Mouse (Mus musculus) limb, embryonic 15.5 days (tissue): ENCODE measurements at regions not wholly inside any gene's neighbourhood (a gene's known extent, or its start where the extent isn't known, plus 50 kb on each side); places are given as distances from the start of the nearest gene placed in this dataset.

Experiments used
- ATAC-seq: fragments of 200-750 bp; cut with Nextera tagmentation; 2 replicates; pipeline ENCODE4 v1.8.0; 2017; ENCODE audit warnings: low read depth, moderate TSS enrichment; ENCODE audit not compliant: insufficient number of reproducible peaks, low FRiP score, low TSS enrichment
- H3K27ac ChIP-seq: fragments of 300-500 bp; sonication (generic); 2 replicates; pipeline ENCODE4 v1.5.1; 2015; ENCODE audit warnings: moderate library complexity, mild to moderate bottlenecking, inconsistent platforms
- H3K27me3 ChIP-seq: fragments of 300-500 bp; sonication (generic); 2 replicates; pipeline ENCODE4 v1.6.1; 2015; ENCODE audit warnings: inconsistent platforms
- H3K36me3 ChIP-seq: fragments of 300-500 bp; sonication (generic); 2 replicates; pipeline ENCODE4 v1.6.1; 2015; ENCODE audit warnings: inconsistent platforms
- H3K4me1 ChIP-seq: fragments of 300-500 bp; sonication (generic); 2 replicates; pipeline ENCODE4 v1.6.1; 2015; ENCODE audit warnings: inconsistent platforms
- H3K4me2 ChIP-seq: fragments of 300-500 bp; sonication (generic); 2 replicates; pipeline ENCODE4 v1.6.1; 2015; ENCODE audit warnings: mild to moderate bottlenecking, inconsistent platforms
- H3K4me3 ChIP-seq: fragments of 300-500 bp; sonication (generic); 2 replicates; pipeline ENCODE4 v1.5.1; 2015; ENCODE audit warnings: mild to moderate bottlenecking, inconsistent platforms
- H3K9ac ChIP-seq: fragments of 300-500 bp; sonication (generic); 2 replicates; pipeline ENCODE4 v1.6.1; 2015; ENCODE audit warnings: inconsistent platforms
- H3K9me3 ChIP-seq: fragments of 300-500 bp; sonication (generic); 2 replicates; pipeline ENCODE4 v1.6.1; 2016; ENCODE audit warnings: inconsistent platforms
- whole genome bisulfite sequencing: fragments of 180-500 bp; shearing (Covaris S2); methylation state at CpG from one replicate; pipeline ENCODE4 v1.1.7; 2015; 5-methylcytosine and 5-hydroxymethylcytosine counted together

GRCm38 (mm10) chr7:117855955-117856354 is 260.0 kb downstream of the Rps15a start:
- no peak for ATAC-seq

DNA sequence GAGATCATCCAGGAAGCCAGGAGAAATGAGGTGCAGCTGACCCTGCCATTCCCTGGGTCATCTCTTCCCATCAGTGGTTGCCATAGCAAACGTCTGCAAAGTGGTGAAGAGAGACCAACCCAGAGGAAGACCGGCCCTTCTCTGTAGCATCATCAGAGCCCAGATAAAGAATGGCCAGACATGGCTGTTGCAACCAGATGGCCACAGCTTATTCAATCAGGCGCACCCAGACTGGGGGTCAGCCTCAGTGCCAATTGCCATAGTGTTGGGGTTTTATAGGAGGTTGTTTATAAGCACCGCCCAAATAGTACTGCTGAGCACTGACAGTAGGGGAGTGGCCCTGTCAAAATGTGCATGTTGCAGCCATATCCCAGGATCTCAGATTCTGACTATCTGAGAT is 262.3 kb downstream of the Rps15a start:
- Histone ChIP-seq H3K36me3 (no peaks in the 10 kb centered on the region), H3K4me3 (no peak overlapping the region), H3K9me3 (no peaks in the 10 kb centered on the region), H3K4me2 (no peak overlapping the region), H3K4me1 (no peaks in the 10 kb centered on the region), H3K27ac (no peak overlapping the region), H3K27me3 (no peaks in the 10 kb centered on the region), H3K9ac (no peak overlapping the region)
- 60% methylated on average over 4 of the region's 4 CpGs for WGBS
- no peak for ATAC-seq

More at GRCm38 (mm10) chr7:117855955-117856354, 260.0 kb downstream of the Rps15a start:
- Histone ChIP-seq H3K27ac (no peak overlapping the region), H3K9me3 (no peaks in the 10 kb centered on the region), H3K4me2 (no peak overlapping the region), H3K36me3 (no peaks in the 10 kb centered on the region), H3K4me3 (no peak overlapping the region), H3K27me3 (no peaks in the 10 kb centered on the region), H3K4me1 (no peaks in the 10 kb centered on the region), H3K9ac (no peak overlapping the region)
- 88% methylated on average over 5 of the region's 5 CpGs for WGBS

DNA sequence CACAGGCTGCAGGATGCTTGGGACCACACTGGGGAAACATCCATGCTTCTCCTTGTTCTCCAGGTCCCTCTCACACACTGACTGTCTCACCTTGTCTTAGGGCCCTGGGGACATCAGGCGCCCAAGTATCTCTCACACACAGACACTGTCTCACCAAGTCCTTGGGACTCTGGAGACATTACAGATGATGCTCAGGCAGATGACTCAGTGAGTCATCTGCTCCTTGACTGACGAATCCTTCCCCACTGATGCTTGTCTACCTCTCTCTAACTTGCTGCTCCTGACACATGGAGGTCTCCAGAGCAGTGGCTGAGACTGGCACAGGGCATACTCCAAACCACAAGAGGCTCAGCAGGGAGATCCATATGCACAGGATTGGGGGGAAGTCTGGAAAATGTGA is 263.1 kb downstream of the Rps15a start:
- WGBS, result 70% methylated on average over 2 of the region's 2 CpGs
- ATAC-seq, result no peak

DNA sequence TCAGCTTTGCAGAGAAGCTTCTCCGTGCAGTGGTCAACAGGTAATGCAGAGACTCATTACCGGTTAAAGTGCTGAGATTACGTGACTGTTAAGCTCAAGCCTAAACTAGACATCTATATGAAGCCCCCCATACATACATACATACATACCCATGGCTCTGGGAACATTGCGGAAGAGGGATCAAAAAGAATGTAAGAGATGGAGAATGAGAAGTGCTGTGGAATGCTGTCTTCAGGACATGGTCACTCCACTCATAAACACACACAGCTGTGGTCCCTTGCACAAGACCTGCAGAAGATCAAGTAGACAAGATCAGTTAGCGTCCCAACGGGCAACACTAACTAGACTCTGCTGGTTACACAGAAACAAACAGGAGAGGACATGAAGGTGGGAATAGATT is 265.2 kb downstream of the Rps15a start:
- 88% methylated on average over 6 of the region's 6 CpGs for WGBS
- no peaks in the 10 kb centered on the region for H3K27me3 ChIP-seq
- no peaks in the 10 kb centered on the region for H3K4me1 ChIP-seq
- no peak for ATAC-seq
- no peak overlapping the region for H3K4me3 ChIP-seq
- no peaks in the 10 kb centered on the region for H3K36me3 ChIP-seq
- no peaks in the 10 kb centered on the region for H3K9me3 ChIP-seq
- no peak overlapping the region for H3K27ac ChIP-seq
- H3K4me2 ChIP-seq, result no peak overlapping the region
- no peak overlapping the region for H3K9ac ChIP-seq

More for the DNA sequence above, 263.1 kb downstream of the Rps15a start:
- H3K4me1 ChIP-seq, result no peaks in the 10 kb centered on the region
- no peak overlapping the region for H3K9ac ChIP-seq
- no peaks in the 10 kb centered on the region for H3K36me3 ChIP-seq
- no peak overlapping the region for H3K4me2 ChIP-seq
- H3K27ac ChIP-seq, result no peak overlapping the region
- no peaks in the 10 kb centered on the region for H3K27me3 ChIP-seq
- H3K9me3 ChIP-seq, result no peaks in the 10 kb centered on the region
- H3K4me3 ChIP-seq, result no peak overlapping the region

- Histone ChIP-seq H3K4me3 (no peak overlapping the region), H3K4me1 (no peaks in the 10 kb centered on the region), H3K27ac (no peak overlapping the region), H3K9ac (no peak overlapping the region), H3K4me2 (no peak overlapping the region), H3K9me3 (no peaks in the 10 kb centered on the region), H3K36me3 (no peaks in the 10 kb centered on the region), H3K27me3 (no peaks in the 10 kb centered on the region)
- WGBS, result 82% methylated on average over 5 of the region's 5 CpGs
- no peak for ATAC-seq
These were observed 269.9 kb downstream of the Rps15a start for GRCm38 (mm10) chr7:117846041-117846440.

DNA sequence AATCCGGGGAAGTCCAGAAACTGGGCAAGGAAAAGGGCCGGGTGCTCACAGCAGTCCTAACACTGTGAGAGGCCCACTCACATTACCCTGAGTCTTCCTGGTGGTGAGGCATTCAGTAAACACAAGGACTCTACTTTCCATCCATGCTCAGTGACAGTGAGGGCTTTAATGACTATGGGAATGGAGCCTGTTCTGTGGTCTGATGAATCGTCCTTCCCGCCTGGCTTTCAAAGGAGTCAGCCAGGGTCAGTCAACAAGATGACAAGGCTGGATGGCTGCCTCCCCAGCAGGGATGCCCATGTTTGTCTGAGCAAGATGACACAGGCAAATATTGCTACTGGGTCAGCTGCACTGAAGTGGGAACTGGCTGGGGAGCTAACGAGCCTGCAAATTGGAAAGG is 273.2 kb downstream of the Rps15a start:
- no peak overlapping the region for H3K9ac ChIP-seq
- ATAC-seq, result no peak
- H3K27ac ChIP-seq, result no peak overlapping the region
- 34% methylated on average over 5 of the region's 5 CpGs for WGBS
- no peaks in the 10 kb centered on the region for H3K27me3 ChIP-seq
- H3K4me3 ChIP-seq, result no peak overlapping the region
- no peak overlapping the region for H3K4me2 ChIP-seq
- H3K36me3 ChIP-seq, result no peaks in the 10 kb centered on the region
- H3K9me3 ChIP-seq, result no peaks in the 10 kb centered on the region
- H3K4me1 ChIP-seq, result no peaks in the 10 kb centered on the region

- Histone ChIP-seq H3K27me3 (no peaks in the 10 kb centered on the region), H3K9ac (no peak overlapping the region), H3K4me2 (no peak overlapping the region), H3K4me1 (no peaks in the 10 kb centered on the region), H3K4me3 (no peak overlapping the region), H3K9me3 (no peaks in the 10 kb centered on the region), H3K36me3 (no peaks in the 10 kb centered on the region), H3K27ac (no peak overlapping the region)
- no peak for ATAC-seq
- WGBS, result 23% methylated on average over 3 of the region's 3 CpGs
These were observed 321.0 kb downstream of the Rps15a start for GRCm38 (mm10) chr7:117795035-117795434.

- Histone ChIP-seq H3K27ac (no peak overlapping the region), H3K27me3 (no peaks in the 10 kb centered on the region), H3K4me3 (no peak overlapping the region), H3K9ac (no peak overlapping the region), H3K9me3 (no peaks in the 10 kb centered on the region), H3K36me3 (no peaks in the 10 kb centered on the region), H3K4me1 (no peaks in the 10 kb centered on the region), H3K4me2 (no peak overlapping the region)
- ATAC-seq, result no peak
- 87% methylated on average over 6 of the region's 6 CpGs for WGBS
These were observed 322.0 kb downstream of the Rps15a start for GRCm38 (mm10) chr7:117793991-117794390.

GRCm38 (mm10) chr7:117792456-117792855 is 323.5 kb downstream of the Rps15a start:
- Histone ChIP-seq H3K9ac (no peak overlapping the region), H3K27me3 (no peaks in the 10 kb centered on the region), H3K4me1 (no peaks in the 10 kb centered on the region), H3K27ac (no peak overlapping the region), H3K4me3 (no peak overlapping the region), H3K9me3 (no peaks in the 10 kb centered on the region), H3K36me3 (no peaks in the 10 kb centered on the region), H3K4me2 (no peak overlapping the region)
- 80% methylated on average over 4 of the region's 4 CpGs for WGBS
- ATAC-seq, result no peak

- H3K4me2 ChIP-seq, result no peak overlapping the region
- H3K9me3 ChIP-seq, result no peaks in the 10 kb centered on the region
- 24% methylated on average over 4 of the region's 4 CpGs for WGBS
- peaks cover 4% of the 10 kb centered on the region; the same call in 1 of the 2 replicates for H3K4me1 ChIP-seq
- ATAC-seq, result no peak
- H3K27ac ChIP-seq, result no peak overlapping the region
- H3K9ac ChIP-seq, result no peak overlapping the region
- H3K4me3 ChIP-seq, result no peak overlapping the region
- H3K27me3 ChIP-seq, result no peaks in the 10 kb centered on the region
- no peaks in the 10 kb centered on the region for H3K36me3 ChIP-seq
These were observed 337.0 kb downstream of the Rps15a start for GRCm38 (mm10) chr7:117778996-117779395.

DNA sequence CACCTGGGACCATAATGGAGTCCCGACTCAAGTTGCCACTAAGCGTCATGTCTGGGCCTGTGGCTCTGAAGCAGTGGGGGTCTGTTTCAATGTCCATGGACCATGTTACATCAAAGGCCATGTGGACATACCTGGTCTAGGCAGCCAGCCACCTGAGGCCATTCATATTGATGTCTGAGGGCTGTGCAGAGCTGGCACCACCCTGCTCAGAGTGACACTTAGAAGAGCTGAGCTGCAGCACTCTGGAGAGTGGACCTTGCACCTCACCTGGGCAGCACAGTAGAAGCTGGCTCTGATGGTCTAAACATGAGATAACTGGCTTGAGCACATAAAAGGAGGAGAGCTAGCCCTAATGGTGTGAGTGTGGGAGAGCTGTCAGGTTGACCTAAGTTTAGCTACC is 338.1 kb downstream of the Rps15a start:
- 94% methylated on average over 2 of the region's 2 CpGs for WGBS
- no peak for ATAC-seq

DNA sequence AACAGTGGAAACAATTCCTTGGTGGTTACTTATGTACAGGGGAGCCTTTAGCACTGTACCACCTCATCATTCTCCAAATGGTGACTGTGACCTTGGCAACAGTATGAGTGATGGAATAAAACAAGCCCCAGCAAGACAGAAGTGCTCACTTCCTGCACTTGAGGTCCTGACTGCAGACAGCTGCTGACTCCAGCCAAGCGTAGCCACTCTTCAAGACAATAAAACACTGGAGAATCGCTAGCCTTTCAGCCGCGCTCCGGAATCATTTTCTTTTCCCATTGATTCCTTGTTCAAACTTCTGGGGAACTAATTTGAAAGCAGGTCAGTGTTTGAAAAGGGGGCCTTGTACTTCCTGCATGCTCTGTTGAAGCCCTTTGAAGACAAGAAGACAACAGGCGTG is 344.2 kb downstream of the Rps15a start:
- Histone ChIP-seq H3K9me3 (no peaks in the 10 kb centered on the region), H3K4me1 (no peaks in the 10 kb centered on the region), H3K36me3 (no peaks in the 10 kb centered on the region), H3K9ac (no peak overlapping the region), H3K4me2 (no peak overlapping the region), H3K27ac (no peak overlapping the region), H3K4me3 (no peak overlapping the region), H3K27me3 (no peaks in the 10 kb centered on the region)
- ATAC-seq, result no peak
- WGBS, result 81% methylated on average over 6 of the region's 6 CpGs

More for the DNA sequence above, 338.1 kb downstream of the Rps15a start:
- Histone ChIP-seq H3K27ac (no peak overlapping the region), H3K36me3 (no peaks in the 10 kb centered on the region), H3K9me3 (no peaks in the 10 kb centered on the region), H3K4me2 (no peak overlapping the region), H3K4me1 (peaks cover 4% of the 10 kb centered on the region; the same call in 1 of the 2 replicates), H3K4me3 (no peak overlapping the region), H3K9ac (no peak overlapping the region), H3K27me3 (no peaks in the 10 kb centered on the region)

GRCm38 (mm10) chr7:117759506-117759905 is 356.5 kb downstream of the Rps15a start:
- ATAC-seq, result no peak
- Histone ChIP-seq H3K27me3 (no peaks in the 10 kb centered on the region), H3K27ac (no peak overlapping the region), H3K9me3 (no peaks in the 10 kb centered on the region), H3K4me1 (no peaks in the 10 kb centered on the region), H3K36me3 (no peaks in the 10 kb centered on the region), H3K4me3 (no peak overlapping the region), H3K4me2 (no peak overlapping the region), H3K9ac (no peak overlapping the region)
- 60% methylated on average over 1 of the region's 1 CpGs for WGBS
